Mouse (Mus musculus): Measurements from ENCODE around the gene Ovol2. TPM values are rescaled to one million over a fixed set of nuclear protein-coding genes. Genes with fewer than 3 reads are reported as not detected.
A peak's percentile ranks its signal among the peaks of the same experiment; 100 is the strongest.
"Not testable (repeated sequence)": the region's sequence is repeated elsewhere in the genome, so short reads cannot be mapped to it uniquely, and the experiment has no call there.

Gene Ovol2
- 0.13 and 0.31 TPM in 2 replicates for polyA plus RNA-seq (2015; fragmentation: Nextera tagmentation; extraction: Ambion mirVana)

GRCm38 (mm10) chr2:144331401-144332302, at the start of gene Ovol2:
Gene Ovol2, minus strand, starts transcription at chr2:144332146.
- no peak for DNase-seq (ENCODE audit: low spot score)

DNA sequence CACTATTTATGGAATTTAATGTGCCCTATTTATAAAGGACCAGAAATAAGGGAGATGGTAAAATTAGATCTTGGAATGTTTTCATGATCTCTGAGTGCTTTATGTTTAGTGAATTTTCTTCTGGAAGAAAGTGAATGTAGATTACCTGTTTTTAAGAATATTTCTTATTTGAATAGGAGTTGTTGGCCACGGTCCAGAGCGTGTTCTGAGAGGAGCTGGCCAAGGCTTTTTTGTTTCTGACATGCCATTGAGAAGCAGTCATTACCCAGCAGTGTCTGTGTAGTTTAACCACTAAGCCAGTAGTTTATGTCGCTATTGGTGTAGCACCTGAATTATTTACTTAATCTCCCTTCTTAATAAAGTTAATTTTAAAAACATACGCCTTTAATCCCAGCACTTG, 49.8 kb upstream of the Ovol2 start:
- no peak for DNase-seq (ENCODE audit: low spot score)

GRCm38 (mm10) chr2:144381293-144381692, 49.3 kb upstream of the Ovol2 start:
- DNase-seq (ENCODE audit: low spot score): no peak

DNA sequence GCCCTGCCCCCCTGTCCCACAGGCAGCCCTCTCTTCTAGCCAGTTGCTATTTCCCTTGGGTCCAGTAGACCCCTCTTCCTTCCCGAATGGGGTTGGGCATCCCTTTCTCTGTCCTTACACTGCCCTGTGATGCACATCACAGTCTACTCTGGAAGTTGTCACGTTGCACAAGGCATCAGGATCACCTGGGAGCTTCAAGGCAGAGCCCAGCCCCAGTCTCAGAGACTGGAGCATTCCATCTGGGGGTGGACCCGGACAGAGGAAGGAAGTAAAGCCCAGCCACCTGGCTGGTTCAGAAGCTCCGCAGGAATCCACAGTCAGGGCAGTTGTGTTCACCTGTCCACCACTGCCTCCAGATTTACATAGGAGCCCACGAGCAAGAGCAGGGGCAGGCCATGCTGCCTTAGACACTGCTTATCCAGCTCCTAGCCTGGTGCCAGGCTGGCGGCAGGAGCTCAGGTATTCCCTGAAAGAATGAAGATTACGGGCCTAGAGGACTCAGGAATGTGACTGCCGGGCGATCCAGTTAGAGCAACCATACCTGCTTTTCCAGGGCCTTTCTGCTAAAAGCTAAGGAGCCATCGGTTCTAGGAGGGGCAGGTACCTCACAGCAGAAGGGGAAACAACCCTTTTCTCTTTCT, 43.2 kb upstream of the Ovol2 start:
- DNase-seq (ENCODE audit: low spot score): no peak

DNA sequence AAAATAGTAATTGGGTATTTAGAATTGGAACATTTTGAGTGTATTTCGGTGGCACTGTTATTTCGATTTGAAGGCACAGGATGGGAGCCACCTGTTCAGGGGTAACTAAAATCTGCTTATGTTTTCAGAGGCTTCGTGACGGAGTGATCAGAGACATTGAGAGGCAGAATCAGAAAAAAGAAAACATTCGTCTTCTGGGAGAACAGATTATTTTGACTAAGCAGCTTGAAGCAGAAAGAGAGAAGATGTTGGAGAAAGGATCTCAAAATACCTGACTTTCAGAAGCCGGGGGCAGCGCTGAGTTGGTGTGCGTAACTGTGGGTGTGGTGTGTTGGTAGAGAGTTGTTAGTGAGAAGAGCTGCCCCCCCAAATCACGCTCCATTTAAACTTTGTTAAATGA, 41.1 kb upstream of the Ovol2 start:
- no peak for DNase-seq (ENCODE audit: low spot score)

DNA sequence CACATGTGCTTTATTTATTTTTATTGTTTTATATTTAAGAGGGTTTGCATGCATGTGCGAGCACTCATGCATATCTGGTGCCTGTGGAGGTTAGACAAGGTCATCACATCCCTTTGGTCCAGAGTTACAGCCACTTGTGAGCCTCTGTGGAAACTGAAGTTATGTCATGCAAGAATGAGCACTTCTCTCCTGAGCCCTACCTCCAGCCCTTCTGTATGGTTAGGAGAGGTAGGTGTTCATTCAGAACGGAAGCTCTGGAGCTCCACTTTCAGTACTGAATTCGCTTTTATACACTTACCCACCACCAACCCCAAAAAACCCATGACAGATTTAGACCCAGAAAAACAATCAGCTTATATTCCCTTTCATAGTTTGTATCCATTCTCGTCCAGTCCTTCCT, 39.6 kb upstream of the Ovol2 start:
- DNase-seq (ENCODE audit: low spot score): no peak

DNA sequence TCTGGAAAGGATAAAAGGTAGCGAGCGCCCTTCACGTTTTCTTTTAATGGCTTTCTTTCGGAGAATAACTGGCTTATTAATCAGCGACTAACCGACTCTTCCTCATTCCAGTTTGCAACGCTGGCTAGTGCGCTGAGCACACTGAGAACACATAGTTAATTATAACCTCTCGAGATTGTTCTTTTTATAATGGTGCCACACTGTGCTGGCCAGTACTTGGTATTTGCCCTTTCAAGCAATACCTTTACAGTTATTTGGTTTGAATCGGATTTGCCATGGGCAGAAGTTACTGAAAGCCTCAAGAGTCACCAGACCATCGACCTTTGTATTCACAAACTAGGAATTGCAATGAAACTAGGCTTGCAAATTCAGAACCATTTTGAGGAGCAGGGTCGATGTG, 37.6 kb upstream of the Ovol2 start:
- DNase-seq (ENCODE audit: low spot score): no peak

GRCm38 (mm10) chr2:144369020-144369421, 37.1 kb upstream of the Ovol2 start:
- DNase-seq (ENCODE audit: low spot score): peak; percentile 83

DNA sequence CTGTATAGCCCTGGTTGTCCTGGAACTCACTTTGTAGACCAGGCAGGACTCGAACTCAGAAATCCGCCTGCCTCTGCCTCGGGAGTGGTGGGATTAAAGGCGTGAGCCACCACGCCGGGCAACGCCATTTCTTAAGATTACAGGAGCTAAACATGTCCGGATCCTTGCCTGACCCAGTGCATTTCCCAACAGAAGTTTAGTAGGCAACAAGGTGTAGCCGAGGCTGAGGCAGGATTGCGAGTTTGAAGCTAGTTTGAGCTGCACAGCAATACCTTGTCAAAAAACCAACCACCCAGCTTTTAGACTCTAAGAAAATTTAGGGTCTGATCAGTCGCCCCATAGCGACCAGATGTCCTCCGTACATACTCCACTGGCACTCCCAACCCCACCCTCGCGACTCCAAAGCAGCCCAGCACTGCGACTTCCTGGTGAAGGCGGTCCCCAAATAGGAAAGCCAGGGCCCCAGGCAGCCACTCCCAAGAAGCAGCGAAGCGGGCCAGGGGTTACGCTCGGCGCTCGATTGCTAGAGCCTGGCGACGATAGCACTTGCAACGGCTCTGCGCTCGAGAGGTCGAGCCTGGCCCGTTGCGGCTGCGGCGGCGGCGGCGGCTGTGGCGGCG, 36.6 kb upstream of the Ovol2 start, which contains the start of the genes Kat14 and Pet117:
Kat14 (plus strand) TSS at position 584 of the 620 bp plus-strand sequence.
Pet117 (plus strand) TSS at position 597 of the 620 bp plus-strand sequence.
- DNase-seq (ENCODE audit: low spot score): peak; percentile 94

- DNase-seq (ENCODE audit: low spot score): no peak
Measured at GRCm38 (mm10) chr2:144352843-144353242, 20.9 kb upstream of the Ovol2 start.

- DNase-seq (ENCODE audit: low spot score): peak; percentile 27
Measured at GRCm38 (mm10) chr2:144348525-144348924, 16.6 kb upstream of the Ovol2 start.

DNA sequence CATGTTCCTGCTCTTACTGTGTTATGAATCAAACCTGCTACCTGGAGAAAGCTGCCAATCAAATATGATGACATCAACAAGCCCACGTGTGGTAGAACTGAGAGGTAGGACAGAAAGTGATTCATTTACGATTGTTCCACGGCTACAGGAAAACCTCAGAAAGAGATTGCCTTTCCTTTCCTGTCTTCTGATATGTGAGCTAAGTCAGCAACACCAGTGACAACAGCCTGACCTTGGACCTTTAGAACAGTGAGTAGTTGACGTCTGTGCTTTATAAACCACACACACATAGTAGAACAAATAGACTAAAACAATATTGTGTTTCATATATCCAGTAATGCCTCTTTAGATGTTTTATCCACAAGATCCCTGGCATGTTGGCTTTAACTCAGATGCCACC, 11.2 kb upstream of the Ovol2 start:
- no peak for DNase-seq (ENCODE audit: low spot score)

DNA sequence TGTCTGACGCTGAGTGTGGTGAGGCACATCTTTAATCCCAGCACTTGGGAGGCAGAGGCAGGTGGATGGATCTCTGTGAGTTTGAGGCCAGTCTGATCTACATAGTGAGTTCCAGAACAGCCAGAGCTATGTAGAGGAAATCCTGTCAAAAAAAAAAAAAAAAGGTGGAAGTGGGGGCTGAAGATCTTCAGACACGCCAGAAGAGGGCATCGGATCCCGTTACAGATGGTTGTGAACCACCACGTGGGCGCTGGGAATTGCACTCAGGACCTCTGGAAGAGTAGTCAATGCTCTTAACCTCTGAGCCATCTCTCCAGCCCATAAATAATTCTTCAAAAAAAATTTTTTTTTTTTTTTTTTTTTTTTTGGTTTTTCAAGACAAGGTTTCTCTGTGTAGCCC, 6.2 kb upstream of the Ovol2 start:
- DNase-seq (ENCODE audit: low spot score): not testable (repeated sequence)

- no peak for DNase-seq (ENCODE audit: low spot score)
Measured at GRCm38 (mm10) chr2:144337701-144338100, 5.8 kb upstream of the Ovol2 start.

- DNase-seq (ENCODE audit: low spot score): no peak
Measured at GRCm38 (mm10) chr2:144337230-144337629, 5.3 kb upstream of the Ovol2 start.

- no peak for DNase-seq (ENCODE audit: low spot score)
Measured at GRCm38 (mm10) chr2:144333138-144333842, 1.3 kb upstream of the Ovol2 start.

DNA sequence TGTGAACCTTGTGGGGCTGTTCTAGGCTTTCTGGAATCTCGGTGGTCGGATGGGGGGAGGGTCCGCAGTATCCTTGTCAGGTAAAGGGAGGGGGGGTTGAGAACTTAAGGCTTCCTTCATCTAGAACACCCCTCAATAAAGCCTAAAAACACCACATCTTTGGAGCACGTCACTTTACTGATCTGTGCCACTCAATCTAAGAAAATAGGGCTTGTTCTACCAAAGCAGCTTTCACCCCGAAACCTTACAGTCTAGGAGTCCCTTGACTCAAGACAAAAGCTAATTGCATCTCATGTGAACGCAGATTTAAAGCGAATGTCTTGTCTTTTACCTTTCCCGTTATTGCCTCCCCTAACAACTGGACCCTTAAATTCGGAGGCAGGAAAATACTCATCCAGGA, 540 bp upstream of the Ovol2 start:
- no peak for DNase-seq (ENCODE audit: low spot score)

GRCm38 (mm10) chr2:144330960-144331371, 980 bp downstream of the Ovol2 start:
- DNase-seq (ENCODE audit: low spot score): no peak

- no peak for DNase-seq (ENCODE audit: low spot score)
Measured at GRCm38 (mm10) chr2:144330352-144330959, 1.5 kb downstream of the Ovol2 start.

GRCm38 (mm10) chr2:144329937-144330336, 2.0 kb downstream of the Ovol2 start:
- DNase-seq (ENCODE audit: low spot score): no peak

- no peak for DNase-seq (ENCODE audit: low spot score)
Measured at GRCm38 (mm10) chr2:144329451-144329850, 2.5 kb downstream of the Ovol2 start.

All from thymus, postnatal 0 days (tissue).